Mouse (Mus musculus) neural tube, embryonic 12.5 days (tissue): ENCODE data around the gene Hcfc2. TPM values are rescaled to one million over a fixed set of nuclear protein-coding genes. Genes with fewer than 3 reads are reported as not detected.
A peak's percentile ranks its signal among the peaks of the same experiment; 100 is the strongest.

Experiments used
- ATAC-seq: fragments of 200-750 bp; cut with Nextera tagmentation; 2 replicates; pipeline ENCODE4 v1.8.0; 2017; ENCODE audit warnings: low read depth, mild to moderate bottlenecking, moderate TSS enrichment, moderate library complexity; ENCODE audit not compliant: low FRiP score
- H3K27ac ChIP-seq: fragments of 300-500 bp; sonication (generic); 2 replicates; pipeline ENCODE4 v1.5.1; 2016
- H3K27me3 ChIP-seq: fragments of 300-500 bp; sonication (generic); replicated peaks from 2 replicates; pipeline ENCODE4 v1.6.1; 2016; ENCODE audit warnings: mild to moderate bottlenecking
- H3K36me3 ChIP-seq: fragments of 300-500 bp; sonication (generic); 2 replicates; pipeline ENCODE4 v1.6.1; 2016; ENCODE audit warnings: mild to moderate bottlenecking
- H3K4me1 ChIP-seq: fragments of 300-500 bp; sonication (generic); 2 replicates; pipeline ENCODE4 v1.6.1; 2016
- H3K4me2 ChIP-seq: fragments of 300-500 bp; sonication (generic); replicated peaks from 2 replicates; pipeline ENCODE4 v1.6.1; 2016; ENCODE audit warnings: mild to moderate bottlenecking
- H3K4me3 ChIP-seq: fragments of 300-500 bp; sonication (generic); 2 replicates; pipeline ENCODE4 v1.5.1; 2016
- H3K9ac ChIP-seq: fragments of 300-500 bp; sonication (generic); 2 replicates; pipeline ENCODE4 v1.6.1; 2016; ENCODE audit warnings: mild to moderate bottlenecking
- H3K9me3 ChIP-seq: fragments of 300-500 bp; sonication (generic); 2 replicates; pipeline ENCODE4 v1.6.1; 2016; ENCODE audit warnings: mild to moderate bottlenecking
- WGBS: fragments of 180-500 bp; shearing (Covaris S2); methylation state at CpG from one replicate; pipeline ENCODE4 v1.1.7; 2016; 5-methylcytosine and 5-hydroxymethylcytosine counted together
- polyA plus RNA-seq: library from polyadenylated mRNA; unstranded; fragments of >200 nt; fragmentation: Nextera tagmentation; extraction: Ambion mirVana; gene quantifications from 2 replicates; pipeline ENCODE4 v1.2.1, GENCODE M21; 2016

Gene Hcfc2
- polyA plus RNA-seq, 1 experiment from 2014 or later: 47.2 TPM

GRCm38 (mm10) chr10:82744296-82744695 lies 48.3 kb downstream of the Hcfc2 start:
- Histone ChIP-seq H3K4me3 (no peak overlapping the region), H3K4me2 (no peak overlapping the region), H3K27ac (no peak overlapping the region), H3K9ac (no peak overlapping the region), H3K4me1 (no peaks in the 10 kb centered on the region), H3K9me3 (no peaks in the 10 kb centered on the region), H3K27me3 (no peaks in the 10 kb centered on the region), H3K36me3 (peaks cover 47% of the 10 kb centered on the region)
- 89% methylated on average over 6 of the region's 6 CpGs for WGBS
- no peak for ATAC-seq

GRCm38 (mm10) chr10:82745301-82745700 lies 49.3 kb downstream of the Hcfc2 start:
- Histone ChIP-seq H3K4me1 (no peaks in the 10 kb centered on the region), H3K4me3 (no peak overlapping the region), H3K4me2 (no peak overlapping the region), H3K36me3 (peaks cover 48% of the 10 kb centered on the region), H3K27me3 (no peaks in the 10 kb centered on the region), H3K27ac (no peak overlapping the region), H3K9me3 (no peaks in the 10 kb centered on the region), H3K9ac (no peak overlapping the region)
- no peak for ATAC-seq
- WGBS: 89% methylated on average over 5 of the region's 5 CpGs

GRCm38 (mm10) chr10:82746988-82747850 lies 51.3 kb downstream of the Hcfc2 start:
- H3K9me3 ChIP-seq: no peaks in the 10 kb centered on the region
- H3K36me3 ChIP-seq: peaks cover 67% of the 10 kb centered on the region
- H3K9ac ChIP-seq: no peak overlapping the region
- H3K4me2 ChIP-seq: no peak overlapping the region
- no peak for ATAC-seq
- no peaks in the 10 kb centered on the region for H3K27me3 ChIP-seq
- 91% methylated on average over 15 of the region's 15 CpGs for WGBS
- H3K27ac ChIP-seq: no peak overlapping the region
- no peak overlapping the region for H3K4me3 ChIP-seq
- H3K4me1 ChIP-seq: no peaks in the 10 kb centered on the region

DNA sequence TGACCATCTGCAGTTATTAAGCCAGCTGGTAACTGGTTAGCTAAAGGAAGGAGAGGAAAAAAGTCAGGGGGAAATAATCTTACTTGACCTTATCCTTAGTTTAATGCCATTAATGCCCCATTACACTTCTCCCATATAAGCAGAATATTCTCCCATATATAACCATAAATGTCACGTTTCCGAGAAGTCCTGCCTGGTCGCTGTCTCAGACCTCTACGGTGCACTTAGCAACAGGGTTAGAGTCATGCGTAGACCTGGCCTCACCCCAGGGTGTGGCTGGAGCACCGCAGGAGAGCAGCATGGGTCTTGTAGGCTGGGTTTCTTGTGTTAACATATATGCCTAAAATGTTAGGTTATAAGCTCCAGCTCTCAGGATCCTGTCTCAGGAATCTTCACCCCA lies 54.8 kb downstream of the Hcfc2 start:
- Histone ChIP-seq H3K27ac (no peak overlapping the region), H3K9ac (no peak overlapping the region), H3K4me1 (no peaks in the 10 kb centered on the region), H3K9me3 (no peaks in the 10 kb centered on the region), H3K36me3 (peaks cover 90% of the 10 kb centered on the region), H3K4me2 (no peak overlapping the region), H3K27me3 (no peaks in the 10 kb centered on the region), H3K4me3 (no peak overlapping the region)
- ATAC-seq: no peak
- 87% methylated on average over 6 of the region's 6 CpGs for WGBS

- ATAC-seq: no peak
- 96% methylated on average over 3 of the region's 3 CpGs for WGBS
- Histone ChIP-seq H3K27me3 (no peaks in the 10 kb centered on the region), H3K27ac (no peak overlapping the region), H3K4me2 (no peak overlapping the region), H3K36me3 (peaks cover 94% of the 10 kb centered on the region), H3K4me3 (no peak overlapping the region), H3K9ac (no peak overlapping the region), H3K4me1 (peaks cover 9% of the 10 kb centered on the region; the same call in 1 of the 2 replicates), H3K9me3 (no peaks in the 10 kb centered on the region)
These were observed 57.0 kb downstream of the Hcfc2 start for GRCm38 (mm10) chr10:82752921-82753320.

GRCm38 (mm10) chr10:82754642-82755041 lies 58.7 kb downstream of the Hcfc2 start:
- no peak overlapping the region for H3K9ac ChIP-seq
- no peak for ATAC-seq
- no peak overlapping the region for H3K27ac ChIP-seq
- H3K4me2 ChIP-seq: no peak overlapping the region
- peaks cover 19% of the 10 kb centered on the region; the same call in 1 of the 2 replicates for H3K4me1 ChIP-seq
- H3K27me3 ChIP-seq: no peaks in the 10 kb centered on the region
- 94% methylated on average over 1 of the region's 1 CpGs for WGBS
- H3K4me3 ChIP-seq: no peak overlapping the region
- no peaks in the 10 kb centered on the region for H3K9me3 ChIP-seq
- peaks cover 92% of the 10 kb centered on the region for H3K36me3 ChIP-seq

GRCm38 (mm10) chr10:82755213-82755890 lies 59.4 kb downstream of the Hcfc2 start:
- H3K27me3 ChIP-seq: no peaks in the 10 kb centered on the region
- peaks cover 94% of the 10 kb centered on the region for H3K36me3 ChIP-seq
- 95% methylated on average over 11 of the region's 11 CpGs for WGBS

DNA sequence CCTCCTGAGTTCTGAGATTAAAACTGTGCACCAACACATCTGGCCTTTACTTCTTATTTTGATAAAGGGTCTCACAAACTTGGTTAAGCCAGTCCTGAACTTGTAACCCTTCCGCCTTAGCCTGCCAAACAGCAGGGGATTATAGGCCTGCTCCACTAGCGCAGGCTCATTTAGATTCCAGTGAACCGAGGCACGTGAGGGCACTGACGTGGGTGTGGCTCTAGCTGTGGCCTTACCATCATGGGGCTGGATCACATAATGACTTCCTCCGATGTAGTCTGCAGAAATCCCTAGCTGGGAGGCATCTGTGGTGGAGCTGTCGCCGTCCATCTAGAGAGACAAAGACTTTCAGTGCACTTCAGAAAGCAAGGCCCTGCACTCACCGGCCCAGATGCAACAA lies 60.5 kb downstream of the Hcfc2 start:
- no peak overlapping the region for H3K27ac ChIP-seq
- peaks cover 32% of the 10 kb centered on the region for H3K4me1 ChIP-seq
- H3K27me3 ChIP-seq: no peaks in the 10 kb centered on the region
- no peaks in the 10 kb centered on the region for H3K9me3 ChIP-seq
- peaks cover 87% of the 10 kb centered on the region for H3K36me3 ChIP-seq
- WGBS: 76% methylated on average over 9 of the region's 9 CpGs
- no peak overlapping the region for H3K9ac ChIP-seq
- H3K4me2 ChIP-seq: no peak overlapping the region
- H3K4me3 ChIP-seq: no peak overlapping the region
- no peak for ATAC-seq

More at GRCm38 (mm10) chr10:82755213-82755890, 59.4 kb downstream of the Hcfc2 start:
- Histone ChIP-seq H3K4me2 (no peak overlapping the region), H3K4me1 (peaks cover 21% of the 10 kb centered on the region), H3K9ac (no peak overlapping the region), H3K27ac (no peak overlapping the region), H3K4me3 (no peak overlapping the region), H3K9me3 (no peaks in the 10 kb centered on the region)
- no peak for ATAC-seq

- no peak overlapping the region for H3K4me2 ChIP-seq
- ATAC-seq: no peak
- WGBS: 66% methylated on average over 9 of the region's 9 CpGs
- peaks cover 36% of the 10 kb centered on the region for H3K4me1 ChIP-seq
- H3K27me3 ChIP-seq: no peaks in the 10 kb centered on the region
- H3K27ac ChIP-seq: no peak overlapping the region
- H3K36me3 ChIP-seq: peaks cover 79% of the 10 kb centered on the region
- no peak overlapping the region for H3K9ac ChIP-seq
- H3K4me3 ChIP-seq: no peak overlapping the region
- no peaks in the 10 kb centered on the region for H3K9me3 ChIP-seq
These were observed 61.4 kb downstream of the Hcfc2 start for GRCm38 (mm10) chr10:82757341-82757740.

GRCm38 (mm10) chr10:82758368-82758767 lies 62.4 kb downstream of the Hcfc2 start:
- Histone ChIP-seq H3K4me2 (no peak overlapping the region), H3K4me3 (no peak overlapping the region), H3K27ac (no peak overlapping the region), H3K27me3 (no peaks in the 10 kb centered on the region), H3K9me3 (no peaks in the 10 kb centered on the region), H3K36me3 (peaks cover 69% of the 10 kb centered on the region), H3K4me1 (peaks cover 38% of the 10 kb centered on the region), H3K9ac (no peak overlapping the region)
- no peak for ATAC-seq
- 88% methylated on average over 6 of the region's 6 CpGs for WGBS

DNA sequence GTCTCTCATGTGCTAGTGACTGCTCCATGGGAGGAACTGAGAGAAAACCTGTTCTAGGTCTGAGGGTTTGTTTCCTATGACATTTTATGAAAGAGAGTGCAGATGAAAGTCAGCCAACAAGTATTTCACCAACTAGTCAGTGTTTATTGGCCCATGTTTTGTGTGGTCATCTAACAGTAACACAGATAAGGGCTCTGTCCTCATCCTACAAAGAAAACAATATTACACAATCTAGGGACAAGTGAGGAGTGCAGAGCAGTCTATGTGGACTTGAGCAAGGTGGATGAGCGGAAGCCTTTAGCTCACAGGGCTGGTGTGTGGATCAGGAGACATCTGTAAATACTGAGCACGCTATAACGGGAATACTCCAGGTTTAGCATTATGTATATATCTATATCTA lies 62.9 kb downstream of the Hcfc2 start:
- WGBS: 96% methylated on average over 3 of the region's 3 CpGs
- no peak for ATAC-seq
- Histone ChIP-seq H3K27me3 (no peaks in the 10 kb centered on the region), H3K27ac (no peak overlapping the region), H3K9ac (no peak overlapping the region), H3K4me1 (peaks cover 38% of the 10 kb centered on the region), H3K4me2 (no peak overlapping the region), H3K36me3 (peaks cover 64% of the 10 kb centered on the region), H3K9me3 (no peaks in the 10 kb centered on the region), H3K4me3 (no peak overlapping the region)

GRCm38 (mm10) chr10:82759706-82760105 lies 63.7 kb downstream of the Hcfc2 start:
- no peak for ATAC-seq
- Histone ChIP-seq H3K4me2 (0 out of 2 replicates have a peak overlapping the region, but pooled peaks have one; percentile 45), H3K27ac (no peak overlapping the region), H3K4me1 (peaks cover 42% of the 10 kb centered on the region), H3K9me3 (no peaks in the 10 kb centered on the region), H3K36me3 (peaks cover 56% of the 10 kb centered on the region), H3K4me3 (no peak overlapping the region), H3K9ac (no peak overlapping the region), H3K27me3 (no peaks in the 10 kb centered on the region)
- 95% methylated on average over 5 of the region's 5 CpGs for WGBS
